Mouse (Mus musculus): ENCODE measurements around the gene 5830473C10Rik.

- no peak for TF ChIP-seq CTCF (IDR thresholded peaks at IDR 0.05; ENCODE audit: extremely low read depth, insufficient read length, insufficient replicate concordance, low read depth, low read length)
- no peak for TF ChIP-seq POLR2A (IDR thresholded peaks at IDR 0.05; ENCODE audit: low read depth, low read length)
These were observed 3.3 kb downstream of the 5830473C10Rik start for GRCm38 (mm10) chr5:90564161-90564560.
